Mouse (Mus musculus) midbrain, embryonic 12.5 days (tissue): ENCODE measurements around the gene Zbtb45. TPM values are rescaled to one million over a fixed set of nuclear protein-coding genes. Genes with fewer than 3 reads are reported as not detected.

Experiments used
- ATAC-seq: fragments of 200-750 bp; cut with Nextera tagmentation; 2 replicates; pipeline ENCODE4 v1.8.0; 2017; ENCODE audit warnings: low read depth, moderate TSS enrichment, moderate library complexity; ENCODE audit not compliant: low FRiP score
- H3K27ac ChIP-seq: fragments of 300-500 bp; sonication (generic); replicated peaks from 2 replicates; pipeline ENCODE4 v1.5.1; 2016; ENCODE audit warnings: mild to moderate bottlenecking
- H3K27me3 ChIP-seq: fragments of 300-500 bp; sonication (generic); 2 replicates; pipeline ENCODE4 v1.6.1; 2016; ENCODE audit warnings: mild to moderate bottlenecking
- H3K36me3 ChIP-seq: fragments of 300-500 bp; sonication (generic); 2 replicates; pipeline ENCODE4 v1.6.1; 2016
- H3K4me1 ChIP-seq: fragments of 300-500 bp; sonication (generic); 2 replicates; pipeline ENCODE4 v1.6.1; 2016
- H3K4me2 ChIP-seq: fragments of 300-500 bp; sonication (generic); replicated peaks from 2 replicates; pipeline ENCODE4 v1.6.1; 2016; ENCODE audit warnings: mild to moderate bottlenecking, moderate library complexity
- H3K4me3 ChIP-seq: fragments of 300-500 bp; sonication (generic); 2 replicates; pipeline ENCODE4 v1.5.1; 2016; ENCODE audit warnings: mild to moderate bottlenecking
- H3K9ac ChIP-seq: fragments of 300-500 bp; sonication (generic); replicated peaks from 2 replicates; pipeline ENCODE4 v1.6.1; 2016; ENCODE audit warnings: mild to moderate bottlenecking, moderate library complexity
- H3K9me3 ChIP-seq: fragments of 300-500 bp; sonication (generic); 2 replicates; pipeline ENCODE4 v1.6.1; 2016; ENCODE audit warnings: mild to moderate bottlenecking
- WGBS: fragments of 180-500 bp; shearing (Covaris S2); methylation state at CpG from one replicate; pipeline ENCODE4 v1.1.7; 2016; 5-methylcytosine and 5-hydroxymethylcytosine counted together
- polyA plus RNA-seq: library from polyadenylated mRNA; unstranded; fragments of >200 nt; fragmentation: Nextera tagmentation; extraction: Ambion mirVana; gene quantifications from 2 replicates; pipeline ENCODE4 v1.2.1, GENCODE M21; 2016

Gene Zbtb45
- polyA plus RNA-seq, 1 experiment from 2014 or later: 36.6 TPM

GRCm38 (mm10) chr7:13007341-13008092 is 2.3 kb downstream of the Zbtb45 start:
- no peak for ATAC-seq
- Histone ChIP-seq H3K27me3 (peaks cover 21% of the 10 kb centered on the region), H3K27ac (no peak overlapping the region), H3K36me3 (peaks cover 33% of the 10 kb centered on the region), H3K4me2 (peak overlapping the region; percentile 34), H3K9ac (peak overlapping the region; percentile 41; the same call in 1 of the 2 replicates), H3K4me1 (peaks cover 28% of the 10 kb centered on the region), H3K4me3 (peak overlapping the region; percentile 22), H3K9me3 (no peaks in the 10 kb centered on the region)
- WGBS: 35% methylated on average over 57 of the region's 57 CpGs

GRCm38 (mm10) chr7:13006531-13006930 is 3.3 kb downstream of the Zbtb45 start:
- H3K36me3 ChIP-seq: peaks cover 33% of the 10 kb centered on the region
- H3K4me1 ChIP-seq: peaks cover 28% of the 10 kb centered on the region
- 88% methylated on average over 10 of the region's 10 CpGs for WGBS
- no peak overlapping the region for H3K9ac ChIP-seq
- ATAC-seq: no peak
- H3K27ac ChIP-seq: no peak overlapping the region
- no peaks in the 10 kb centered on the region for H3K9me3 ChIP-seq
- H3K27me3 ChIP-seq: peaks cover 21% of the 10 kb centered on the region
- no peak overlapping the region for H3K4me2 ChIP-seq
- no peak overlapping the region for H3K4me3 ChIP-seq

GRCm38 (mm10) chr7:13006011-13006410 is 3.8 kb downstream of the Zbtb45 start:
- Histone ChIP-seq H3K36me3 (peaks cover 33% of the 10 kb centered on the region), H3K27me3 (peaks cover 21% of the 10 kb centered on the region), H3K27ac (no peak overlapping the region), H3K4me2 (no peak overlapping the region), H3K4me1 (peaks cover 28% of the 10 kb centered on the region), H3K4me3 (no peak overlapping the region), H3K9me3 (no peaks in the 10 kb centered on the region), H3K9ac (no peak overlapping the region)
- WGBS: 91% methylated on average over 17 of the region's 17 CpGs
- no peak for ATAC-seq

GRCm38 (mm10) chr7:13003380-13003779 is 6.5 kb downstream of the Zbtb45 start:
- Histone ChIP-seq H3K4me2 (no peak overlapping the region), H3K9me3 (no peaks in the 10 kb centered on the region), H3K36me3 (peaks cover 33% of the 10 kb centered on the region), H3K27me3 (peaks cover 20% of the 10 kb centered on the region), H3K4me3 (no peak overlapping the region), H3K9ac (no peak overlapping the region), H3K27ac (no peak overlapping the region), H3K4me1 (peaks cover 15% of the 10 kb centered on the region)
- WGBS: 74% methylated on average over 5 of the region's 5 CpGs
- no peak for ATAC-seq

- WGBS: 71% methylated on average over 1 of the region's 1 CpGs
- H3K36me3 ChIP-seq: peaks cover 18% of the 10 kb centered on the region
- H3K27ac ChIP-seq: no peak overlapping the region
- H3K9ac ChIP-seq: no peak overlapping the region
- H3K9me3 ChIP-seq: no peaks in the 10 kb centered on the region
- H3K4me1 ChIP-seq: no peaks in the 10 kb centered on the region
- no peak overlapping the region for H3K4me3 ChIP-seq
- no peak overlapping the region for H3K4me2 ChIP-seq
- ATAC-seq: no peak
- H3K27me3 ChIP-seq: 0 out of 2 replicates have a peak, but pooled peaks cover 2% of the 10 kb centered on the region
These were observed 8.2 kb downstream of the Zbtb45 start for GRCm38 (mm10) chr7:13001584-13001983.

- H3K36me3 ChIP-seq: no peaks in the 10 kb centered on the region
- no peak within 1 kb of the TSS for H3K4me2 ChIP-seq
- 83% methylated on average over 3 of the region's 3 CpGs for WGBS
- no peak within 1 kb of the TSS for H3K27ac ChIP-seq
- H3K9me3 ChIP-seq: no peaks in the 10 kb centered on the region
- H3K27me3 ChIP-seq: no peaks in the 10 kb centered on the region
- no peak within 1 kb of the TSS for H3K9ac ChIP-seq
- H3K4me1 ChIP-seq: no peaks in the 10 kb centered on the region
- H3K4me3 ChIP-seq: no peak within 1 kb of the TSS
- ATAC-seq: no peak
These were observed 11.0 kb downstream of the Zbtb45 start, which contains the start of gene Trim28 for GRCm38 (mm10) chr7:12998851-12999250. TSS of gene Trim28 (plus strand) at chr7:12999114.

- H3K4me3 ChIP-seq: no peak within 1 kb of the TSS
- H3K4me1 ChIP-seq: no peaks in the 10 kb centered on the region
- no peak within 1 kb of the TSS for H3K9ac ChIP-seq
- H3K4me2 ChIP-seq: no peak within 1 kb of the TSS
- 80% methylated on average over 5 of the region's 5 CpGs for WGBS
- H3K36me3 ChIP-seq: no peaks in the 10 kb centered on the region
- H3K27me3 ChIP-seq: no peaks in the 10 kb centered on the region
- no peak for ATAC-seq
- no peak within 1 kb of the TSS for H3K27ac ChIP-seq
- no peaks in the 10 kb centered on the region for H3K9me3 ChIP-seq
These were observed 11.8 kb downstream of the Zbtb45 start, which contains the start of gene Slc27a5 for GRCm38 (mm10) chr7:12998053-12998452. TSS of gene Slc27a5 (minus strand) at chr7:12998192.

GRCm38 (mm10) chr7:12997230-12997629 is 12.6 kb downstream of the Zbtb45 start:
- no peak overlapping the region for H3K4me2 ChIP-seq
- H3K4me3 ChIP-seq: no peak overlapping the region
- no peak overlapping the region for H3K27ac ChIP-seq
- H3K9ac ChIP-seq: no peak overlapping the region
- H3K4me1 ChIP-seq: no peaks in the 10 kb centered on the region
- ATAC-seq: no peak
- 68% methylated on average over 5 of the region's 5 CpGs for WGBS
- no peaks in the 10 kb centered on the region for H3K9me3 ChIP-seq
- H3K27me3 ChIP-seq: no peaks in the 10 kb centered on the region
- H3K36me3 ChIP-seq: no peaks in the 10 kb centered on the region

GRCm38 (mm10) chr7:12995862-12996261 is 14.0 kb downstream of the Zbtb45 start:
- Histone ChIP-seq H3K4me1 (no peaks in the 10 kb centered on the region), H3K4me3 (no peak overlapping the region), H3K9me3 (no peaks in the 10 kb centered on the region), H3K36me3 (no peaks in the 10 kb centered on the region), H3K27ac (no peak overlapping the region), H3K9ac (no peak overlapping the region), H3K27me3 (no peaks in the 10 kb centered on the region), H3K4me2 (no peak overlapping the region)
- ATAC-seq: no peak

- no peak overlapping the region for H3K9ac ChIP-seq
These were observed 16.7 kb downstream of the Zbtb45 start for GRCm38 (mm10) chr7:12993148-12993547.

GRCm38 (mm10) chr7:12992222-12992621 is 17.6 kb downstream of the Zbtb45 start:
- H3K27ac ChIP-seq: no peak overlapping the region
- no peak overlapping the region for H3K4me3 ChIP-seq
- no peak overlapping the region for H3K4me2 ChIP-seq
- no peaks in the 10 kb centered on the region for H3K4me1 ChIP-seq
- no peaks in the 10 kb centered on the region for H3K9me3 ChIP-seq
- no peaks in the 10 kb centered on the region for H3K36me3 ChIP-seq
- H3K27me3 ChIP-seq: no peaks in the 10 kb centered on the region
- 9% methylated on average over 3 of the region's 3 CpGs for WGBS
- ATAC-seq: no peak
- H3K9ac ChIP-seq: no peak overlapping the region

More at GRCm38 (mm10) chr7:12993148-12993547, 16.7 kb downstream of the Zbtb45 start:
- Histone ChIP-seq H3K4me3 (no peak overlapping the region), H3K4me2 (no peak overlapping the region), H3K9me3 (no peaks in the 10 kb centered on the region), H3K4me1 (no peaks in the 10 kb centered on the region), H3K27ac (no peak overlapping the region), H3K36me3 (no peaks in the 10 kb centered on the region), H3K27me3 (no peaks in the 10 kb centered on the region)
- WGBS: 89% methylated on average over 10 of the region's 10 CpGs
- ATAC-seq: no peak

- no peaks in the 10 kb centered on the region for H3K9me3 ChIP-seq
- no peak overlapping the region for H3K27ac ChIP-seq
- 87% methylated on average over 8 of the region's 8 CpGs for WGBS
- H3K27me3 ChIP-seq: no peaks in the 10 kb centered on the region
- H3K4me3 ChIP-seq: no peak overlapping the region
- H3K36me3 ChIP-seq: 0 out of 2 replicates have a peak, but pooled peaks cover 3% of the 10 kb centered on the region
- no peak overlapping the region for H3K9ac ChIP-seq
- ATAC-seq: no peak
- H3K4me1 ChIP-seq: no peaks in the 10 kb centered on the region
- no peak overlapping the region for H3K4me2 ChIP-seq
These were observed 22.2 kb downstream of the Zbtb45 start for GRCm38 (mm10) chr7:12987409-12988189.
